Mouse (Mus musculus) kidney, adult 9 months (tissue): ENCODE results near the gene Smtnl1.

Experiments used
- DNase-seq: peaks from one replicate; pipeline ENCODE4 v3.0.0; 2022

Smtnl1 gene

GRCm38 (mm10) chr2:84822552-84822951, at the start of gene Smtnl1:
Gene Smtnl1, minus strand, starts transcription at chr2:84822652.
- DNase-seq: no peak

GRCm38 (mm10) chr2:84870623-84871160, 48.2 kb upstream of the Smtnl1 start:
- DNase-seq: peak; percentile 20

GRCm38 (mm10) chr2:84868977-84869376, 46.5 kb upstream of the Smtnl1 start:
- DNase-seq: no peak

GRCm38 (mm10) chr2:84868521-84868943, 46.1 kb upstream of the Smtnl1 start:
- DNase-seq: peak; percentile 76

GRCm38 (mm10) chr2:84865616-84866571, 43.4 kb upstream of the Smtnl1 start:
- DNase-seq: peak; percentile 33

- DNase-seq: no peak
Measured at GRCm38 (mm10) chr2:84862231-84862630, 39.8 kb upstream of the Smtnl1 start.

GRCm38 (mm10) chr2:84861430-84861829, 39.0 kb upstream of the Smtnl1 start:
- no peak for DNase-seq

- DNase-seq: no peak
Measured at GRCm38 (mm10) chr2:84859991-84860780, 37.7 kb upstream of the Smtnl1 start.

GRCm38 (mm10) chr2:84858551-84858950, 36.1 kb upstream of the Smtnl1 start:
- DNase-seq: no peak

- DNase-seq: peak; percentile 68
Measured at GRCm38 (mm10) chr2:84855732-84856131, 33.3 kb upstream of the Smtnl1 start.

- DNase-seq: peak; percentile 77
Measured at GRCm38 (mm10) chr2:84851130-84852040, 28.9 kb upstream of the Smtnl1 start.

- DNase-seq: no peak
Measured at GRCm38 (mm10) chr2:84850407-84851129, 28.1 kb upstream of the Smtnl1 start.

- no peak for DNase-seq
Measured at GRCm38 (mm10) chr2:84845226-84845625, 22.8 kb upstream of the Smtnl1 start.

- DNase-seq: no peak
Measured at GRCm38 (mm10) chr2:84843654-84844053, 21.2 kb upstream of the Smtnl1 start.

GRCm38 (mm10) chr2:84841905-84842304, 19.5 kb upstream of the Smtnl1 start:
- DNase-seq: no peak

GRCm38 (mm10) chr2:84840748-84841563, 18.5 kb upstream of the Smtnl1 start:
- no peak for DNase-seq

- peak; percentile 30 for DNase-seq
Measured at GRCm38 (mm10) chr2:84840016-84840747, 17.7 kb upstream of the Smtnl1 start.

- DNase-seq: no peak
Measured at GRCm38 (mm10) chr2:84838993-84839980, 16.8 kb upstream of the Smtnl1 start.

- no peak for DNase-seq
Measured at GRCm38 (mm10) chr2:84838593-84838949, 16.1 kb upstream of the Smtnl1 start, which contains the start of gene Slc43a1. Gene Slc43a1, plus strand, starts transcription at chr2:84838850.
